Mouse (Mus musculus) thymus, adult 2 months (tissue): ENCODE measurements around the gene Hoxb8.

ENCODE experiments used
- CTCF ChIP-seq: fragments of 200-500 bp; IDR thresholded peaks from 2 replicates; pipeline ENCODE4 v1.5.1; 2012; ENCODE audit warnings: mild to moderate bottlenecking, control low read depth, low read length, moderate library complexity, borderline replicate concordance; ENCODE audit not compliant: control insufficient read depth, poor library complexity, insufficient read depth; ENCODE audit errors: extremely low read depth
- POLR2A ChIP-seq: fragments of 200-500 bp; IDR thresholded peaks from 2 replicates; pipeline ENCODE4 v1.6.1; 2012; ENCODE audit warnings: mild to moderate bottlenecking, low read length, control low read depth, moderate library complexity; ENCODE audit not compliant: control insufficient read depth, poor library complexity, insufficient read depth; ENCODE audit errors: extremely low read depth

GRCm38 (mm10) chr11:96284774-96285734, 3.3 kb downstream of the Hoxb8 start:
- TF ChIP-seq CTCF: no peak; the same call in 1 of the 2 replicates
- no peak for TF ChIP-seq POLR2A
